Mouse (Mus musculus) testis, adult 2 months (tissue): ENCODE results near the gene Lmtk2.

Source experiments
- CTCF ChIP-seq: fragments of 200-500 bp; IDR thresholded peaks from 2 replicates; pipeline ENCODE4 v1.5.1; 2012; ENCODE audit warnings: low read depth, mild to moderate bottlenecking, inconsistent platforms, low read length, moderate library complexity; ENCODE audit not compliant: control insufficient read depth, insufficient read depth, insufficient replicate concordance
- POLR2A ChIP-seq: fragments of 200-500 bp; IDR thresholded peaks from 2 replicates; pipeline ENCODE4 v1.6.1; 2012; ENCODE audit warnings: low read depth, mild to moderate bottlenecking, inconsistent platforms, low read length, moderate library complexity; ENCODE audit not compliant: control insufficient read depth

GRCm38 (mm10) chr5:144143531-144143930 is 43.3 kb downstream of the Lmtk2 start:
- no peak for TF ChIP-seq CTCF
- TF ChIP-seq POLR2A: no peak
